Mouse (Mus musculus): ENCODE results near the gene Kat2b.
"Not testable (repeated sequence)": the region's sequence is repeated elsewhere in the genome, so short reads cannot be mapped to it uniquely, and the experiment has no call there.

Gene Kat2b

DNA sequence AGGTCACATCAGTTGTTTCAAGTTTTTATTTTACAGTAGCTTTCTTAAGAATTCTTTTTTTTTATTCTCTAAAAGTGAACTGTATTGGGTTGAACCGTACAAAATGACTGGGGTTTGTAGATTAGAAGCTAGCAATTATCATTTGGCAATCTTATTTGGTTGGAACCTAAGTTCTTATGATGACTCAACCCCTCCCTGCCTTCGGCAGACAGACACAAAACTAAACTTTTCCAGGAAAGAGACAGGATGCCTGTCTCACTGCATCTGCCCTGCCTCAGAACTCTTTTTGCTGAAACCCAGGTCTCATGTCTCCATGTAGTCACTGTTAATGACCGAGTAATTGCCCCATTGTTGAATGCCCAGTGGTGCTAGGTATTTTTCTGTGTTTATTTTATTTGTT, 97.6 kb downstream of the Kat2b start:
- no peak for DNase-seq (ENCODE audit: low spot score)

DNA sequence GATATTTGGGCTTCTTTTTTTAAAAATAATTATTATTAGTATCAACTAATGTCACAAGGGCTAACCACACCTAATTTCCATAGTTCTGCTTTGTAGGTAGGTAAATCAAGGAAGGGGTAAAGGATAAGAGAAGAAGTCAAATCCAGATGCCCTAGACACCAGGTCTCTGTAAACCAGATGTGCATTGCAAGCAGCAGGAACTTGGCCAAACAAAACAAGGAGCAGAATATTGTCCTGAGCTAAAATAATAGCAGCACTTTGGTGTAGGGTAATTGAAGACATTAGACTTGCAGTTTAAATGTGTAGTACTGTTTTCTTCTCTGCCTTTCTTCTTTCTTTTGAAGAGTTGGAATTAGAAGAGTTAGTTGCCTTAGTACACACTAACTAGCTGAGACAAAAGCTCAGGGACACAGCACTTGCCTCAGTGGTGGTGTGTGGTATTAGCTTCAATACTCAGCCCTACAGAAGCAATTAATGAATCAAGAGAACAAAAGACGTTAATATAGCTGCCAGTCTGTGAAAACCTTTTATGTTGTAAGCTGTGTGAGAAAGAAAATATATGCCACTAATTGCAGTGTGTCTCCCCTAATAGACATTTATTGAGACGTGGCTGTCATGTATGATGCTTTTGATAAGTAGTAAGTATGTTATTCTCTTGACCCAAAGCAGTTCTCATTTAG, 98.2 kb downstream of the Kat2b start:
- no peak for DNase-seq (ENCODE audit: low spot score)

DNA sequence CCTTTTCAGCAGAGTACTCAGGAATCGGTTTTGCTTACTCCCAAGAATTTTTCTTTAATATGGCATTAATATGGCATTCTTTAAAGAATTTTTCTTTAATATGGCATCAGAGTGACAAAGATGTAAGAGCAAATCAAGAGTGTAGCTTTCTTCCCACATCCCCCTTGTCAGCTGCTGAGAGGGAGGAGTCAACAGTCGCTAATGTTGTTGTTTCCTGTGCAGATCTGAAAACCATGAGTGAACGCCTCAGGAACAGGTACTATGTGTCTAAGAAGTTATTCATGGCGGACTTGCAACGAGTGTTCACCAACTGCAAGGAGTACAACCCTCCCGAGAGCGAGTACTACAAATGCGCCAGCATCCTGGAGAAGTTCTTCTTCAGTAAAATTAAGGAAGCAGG, 103.8 kb downstream of the Kat2b start:
- DNase-seq (ENCODE audit: low spot score): no peak

DNA sequence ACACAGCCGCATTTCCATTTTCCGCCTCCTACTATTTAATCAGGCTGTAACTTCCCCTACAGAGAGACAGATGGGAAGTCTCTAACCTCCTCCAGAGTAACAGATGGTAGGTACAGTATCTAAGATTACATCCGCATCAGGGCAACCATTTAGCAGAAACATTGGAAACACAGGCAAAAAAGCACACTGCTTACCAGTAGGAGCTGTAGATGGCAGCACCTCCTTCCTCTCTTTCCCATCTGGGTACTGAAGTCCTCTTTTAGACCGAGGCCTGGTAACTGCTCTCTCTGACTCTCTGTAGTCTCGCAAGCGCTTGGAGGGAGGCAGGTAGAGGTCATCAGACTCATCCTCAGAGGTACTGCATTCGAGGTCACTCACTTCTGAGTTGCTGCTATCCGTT, 112.1 kb downstream of the Kat2b start:
- DNase-seq (ENCODE audit: low spot score): no peak

DNA sequence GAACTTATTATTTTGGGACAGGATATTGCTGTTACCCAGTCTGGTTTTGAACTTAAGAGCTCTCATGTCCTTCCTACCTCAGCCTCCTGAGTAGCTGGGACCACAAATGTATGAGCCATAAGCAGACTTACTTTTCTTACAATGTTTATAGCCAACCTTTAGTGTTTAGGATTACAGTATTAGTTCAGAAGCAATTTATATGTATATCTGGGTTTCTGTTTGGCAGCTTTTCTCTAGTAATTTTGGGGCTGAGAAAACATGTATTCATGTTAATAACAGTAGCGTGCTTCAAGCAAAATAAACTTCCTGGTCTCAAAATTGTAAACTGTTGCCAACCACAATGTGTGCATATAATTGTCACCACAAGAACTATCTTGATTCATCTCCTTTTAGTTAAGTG, 121.7 kb downstream of the Kat2b start:
- no peak for DNase-seq (ENCODE audit: low spot score)

DNA sequence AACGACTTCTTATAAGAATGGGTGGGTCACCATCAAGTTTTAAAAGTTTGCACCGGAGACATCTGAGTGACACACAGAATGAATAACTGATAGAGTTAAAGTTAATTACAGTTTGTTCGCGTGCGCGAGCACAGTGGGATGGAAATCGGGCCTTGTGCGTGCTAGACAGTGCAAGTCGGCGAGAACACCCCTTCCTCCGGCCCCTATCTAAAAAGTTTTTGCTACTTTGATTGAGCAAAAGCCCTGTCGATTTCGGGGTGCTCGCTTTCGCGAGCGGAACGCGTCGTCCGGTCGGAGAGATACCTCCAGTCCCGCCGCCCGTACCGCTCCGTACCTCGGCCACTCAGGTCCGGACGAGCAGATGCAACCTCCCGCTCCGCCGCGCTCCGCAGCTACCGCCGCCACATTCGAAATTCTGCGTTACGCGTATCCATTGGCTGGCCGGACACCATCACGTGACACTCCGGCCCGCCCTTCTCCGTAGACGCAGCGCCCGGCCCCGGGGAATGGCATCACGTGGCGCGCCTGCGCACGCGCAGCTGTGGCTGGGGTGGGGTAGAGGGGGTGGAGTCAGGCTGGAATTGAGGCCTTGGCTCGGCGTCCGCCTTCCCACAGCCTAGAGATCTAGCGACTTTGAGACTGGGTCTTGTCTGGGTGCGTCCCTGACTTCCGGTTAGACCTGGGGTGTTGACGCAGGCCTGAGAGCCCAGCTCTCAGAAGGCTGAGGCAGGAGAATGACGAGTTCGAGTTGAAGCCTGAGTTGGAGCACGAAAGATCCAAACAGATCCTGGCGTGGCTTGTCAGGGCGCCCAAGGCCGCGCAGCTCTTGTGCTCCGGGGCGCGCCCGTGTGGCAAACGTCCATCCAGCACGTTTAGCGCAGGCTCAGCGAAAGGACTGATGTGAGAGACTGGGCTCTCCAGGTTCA, 122.5 kb downstream of the Kat2b start, which contains the start of gene Sgo1:
Gene Sgo1 (minus strand): TSS at position 457 of the 926 bp plus-strand sequence.
- peak; percentile 98 for DNase-seq (ENCODE audit: low spot score)

DNA sequence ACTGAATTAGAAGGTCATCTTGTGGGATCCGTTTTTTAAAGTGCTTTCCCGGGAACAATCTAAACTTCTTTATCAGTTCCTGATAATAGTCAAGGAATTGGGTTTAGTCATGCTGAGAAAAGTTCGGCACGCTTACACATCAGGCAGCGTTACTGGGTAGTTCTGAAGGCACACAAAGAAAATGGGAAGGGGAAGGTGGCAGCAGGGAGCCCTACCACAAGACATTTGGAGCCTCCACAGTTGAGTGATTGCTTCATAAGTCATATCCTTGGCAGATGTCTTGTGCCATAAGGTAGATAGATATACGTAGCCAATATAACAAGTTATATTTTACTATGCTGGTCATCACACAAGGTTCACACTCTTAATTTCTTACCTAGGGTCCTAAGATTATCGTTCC, 123.3 kb downstream of the Kat2b start:
- DNase-seq (ENCODE audit: low spot score): no peak

DNA sequence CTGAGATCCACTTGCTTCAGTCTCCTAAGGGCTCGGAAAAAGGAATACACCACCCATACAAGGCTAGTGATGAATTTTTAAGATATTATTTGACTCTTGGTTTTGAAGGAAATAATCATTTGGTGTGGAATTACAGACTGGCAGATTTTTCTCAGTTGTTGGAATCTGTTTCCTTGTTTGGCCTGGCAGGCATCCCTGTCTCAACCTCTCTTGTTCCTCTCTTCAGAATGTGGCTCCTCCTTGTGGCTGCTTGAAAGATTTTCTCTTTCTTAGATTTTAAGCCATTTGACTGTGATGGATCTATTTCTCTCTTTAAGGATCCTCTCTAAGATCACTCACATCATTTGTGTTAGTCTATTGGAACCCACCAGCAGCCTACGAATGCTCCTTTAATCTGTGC, 127.4 kb downstream of the Kat2b start:
- DNase-seq (ENCODE audit: low spot score): peak; percentile 55

DNA sequence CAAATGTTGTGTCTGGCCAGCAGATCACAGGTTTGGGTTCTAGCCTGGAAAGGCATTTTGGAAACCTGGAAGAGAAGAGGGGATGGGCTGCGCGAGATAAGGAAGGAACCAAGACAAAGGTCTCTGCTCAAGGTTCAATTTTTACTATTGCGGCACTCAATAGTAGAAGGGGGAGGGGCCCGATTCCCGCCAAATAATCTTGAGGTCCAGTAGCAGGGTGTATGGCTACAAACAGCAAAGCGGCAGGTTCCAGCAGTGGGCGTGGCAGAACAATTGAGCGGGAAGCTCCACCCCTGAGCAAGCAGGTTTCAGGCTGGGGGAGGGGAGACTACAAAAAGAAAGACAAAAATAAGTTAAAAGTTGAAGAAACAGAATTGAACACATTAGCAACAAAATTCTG, 130.9 kb downstream of the Kat2b start:
- DNase-seq (ENCODE audit: low spot score): not testable (repeated sequence)

DNA sequence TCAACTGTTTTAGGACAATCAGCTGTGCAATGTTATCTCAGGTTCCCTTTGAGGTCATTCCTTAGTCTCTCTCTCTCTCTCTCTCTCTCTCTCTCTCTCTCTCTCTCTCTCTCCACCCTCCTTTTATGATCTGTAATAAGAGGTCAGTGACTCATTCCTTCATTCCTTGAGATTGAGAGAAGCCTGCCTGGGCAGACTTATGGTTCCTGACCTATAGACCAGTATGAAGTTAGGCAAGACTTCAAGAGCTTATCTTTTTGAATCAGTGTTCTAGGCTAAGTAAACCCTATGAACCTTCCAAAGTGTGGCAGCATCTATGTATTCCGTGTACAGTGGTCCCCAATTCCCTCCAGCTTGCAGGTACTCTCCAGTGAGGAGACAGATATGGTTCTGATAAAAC, 147.8 kb downstream of the Kat2b start:
- no peak for DNase-seq (ENCODE audit: low spot score)

DNA sequence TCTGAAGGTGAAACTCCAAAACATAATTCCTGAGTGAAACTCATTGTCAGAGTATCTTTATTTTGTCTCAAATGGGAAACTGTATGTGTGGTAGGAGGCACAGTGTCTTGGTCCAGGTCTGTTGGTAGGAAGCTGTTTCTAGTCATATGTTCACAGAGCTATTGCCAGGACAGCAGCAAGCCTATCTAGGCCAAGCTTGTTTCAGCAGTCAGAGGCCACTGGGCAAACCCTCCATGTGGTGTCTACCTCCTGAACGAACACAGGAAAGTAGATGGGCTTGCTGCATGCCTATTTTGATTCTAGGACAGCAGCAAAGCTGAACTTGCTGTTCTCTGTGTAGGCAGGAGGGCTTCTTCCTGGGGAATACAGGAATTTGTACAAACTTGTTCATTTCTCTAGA, 148.5 kb downstream of the Kat2b start:
- not testable (repeated sequence) for DNase-seq (ENCODE audit: low spot score)

DNA sequence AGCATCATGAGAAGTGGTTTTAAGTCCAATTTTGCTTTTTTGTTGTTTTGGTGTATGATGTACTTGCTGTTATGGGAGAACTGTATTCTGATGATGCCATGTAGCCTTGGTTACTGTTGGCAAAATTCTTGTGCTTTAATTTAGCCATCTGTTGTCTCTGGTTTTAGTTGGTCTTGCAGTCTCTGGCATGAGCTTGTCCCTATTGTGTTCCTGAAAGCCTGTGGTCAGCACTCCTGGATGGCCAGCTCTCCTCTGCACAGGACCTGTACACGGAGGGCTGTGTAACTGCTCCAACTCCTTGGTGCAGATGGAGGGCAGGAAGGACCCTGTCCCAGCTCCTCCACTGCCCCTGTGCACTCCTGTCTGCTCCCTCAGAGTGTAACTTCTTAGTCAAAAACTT, 151.8 kb downstream of the Kat2b start:
- DNase-seq (ENCODE audit: low spot score): no peak

DNA sequence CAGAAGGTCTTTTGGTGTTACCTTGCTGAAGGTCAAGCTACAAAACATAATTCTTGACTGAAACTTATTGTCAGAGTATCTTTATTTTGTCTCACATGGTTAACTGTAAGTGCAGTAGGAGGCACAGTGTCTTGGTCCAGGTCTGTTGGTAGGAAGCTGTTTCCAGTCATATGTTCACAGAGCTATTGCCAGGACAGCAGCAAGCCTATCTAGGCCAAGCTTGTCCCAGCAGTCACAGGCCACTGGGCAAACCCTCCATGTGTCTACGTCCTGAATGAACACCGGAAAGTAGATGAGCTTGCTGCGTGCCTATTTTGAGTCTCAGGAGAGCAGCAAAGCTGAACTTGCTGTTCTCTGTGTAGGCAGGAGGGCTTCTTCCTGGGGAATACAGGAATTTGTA, 152.3 kb downstream of the Kat2b start:
- not testable (repeated sequence) for DNase-seq (ENCODE audit: low spot score)
